Mouse (Mus musculus) left cerebral cortex, postnatal 14 days (tissue): ENCODE data around the gene Pou3f1. TPM values are rescaled to one million over a fixed set of nuclear protein-coding genes. Genes with fewer than 3 reads are reported as not detected.

ENCODE experiments used
- DNase-seq, 2 experiments: peaks; one replicate each; pipeline ENCODE4 v3.0.0; 2021 to 2022; ENCODE audit warnings: low spot score in 2 of 2, mixed read lengths in 1 of 2
- intact Hi-C: fragments of 180-260 bp; cut with DNase I; formaldehyde crosslinking; loops from one replicate; pipeline ENCODE4 v1.15.1; 2025
- total RNA-seq, 2 experiments: library from RNA; stranded (reverse); gene quantifications; 2 replicates each; pipeline ENCODE4 v1.2.3; 2021

Gene Pou3f1
- total RNA-seq, 2 experiments from 2014 or later, result 29.9 to 30.1 TPM

DNA sequence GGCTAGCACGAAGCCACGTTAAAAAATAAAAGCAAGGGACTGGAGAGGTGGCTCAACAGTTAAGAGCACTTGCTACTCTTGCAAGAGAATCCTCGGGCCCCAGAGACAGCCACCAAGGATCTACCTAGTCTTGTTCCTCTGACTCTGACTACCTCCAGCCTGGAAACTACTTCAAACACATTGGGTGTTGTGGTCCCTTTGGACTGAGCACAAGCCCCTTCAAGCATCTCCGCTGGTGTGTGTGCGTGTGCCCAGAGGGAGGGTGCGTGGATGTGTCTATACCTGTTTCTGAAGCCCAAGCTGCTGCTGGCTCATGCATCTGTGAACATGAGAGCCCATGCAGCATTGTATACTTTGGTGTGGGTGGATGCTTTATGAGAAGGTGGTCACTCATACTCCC, 19.4 kb downstream of the Pou3f1 start:
- intact Hi-C loops, result loop anchor here (5.0 kb wide), 1 partner anchor 734 kb away; no protein-coding TSS in a partner anchor
- DNase-seq, result no peak

DNA sequence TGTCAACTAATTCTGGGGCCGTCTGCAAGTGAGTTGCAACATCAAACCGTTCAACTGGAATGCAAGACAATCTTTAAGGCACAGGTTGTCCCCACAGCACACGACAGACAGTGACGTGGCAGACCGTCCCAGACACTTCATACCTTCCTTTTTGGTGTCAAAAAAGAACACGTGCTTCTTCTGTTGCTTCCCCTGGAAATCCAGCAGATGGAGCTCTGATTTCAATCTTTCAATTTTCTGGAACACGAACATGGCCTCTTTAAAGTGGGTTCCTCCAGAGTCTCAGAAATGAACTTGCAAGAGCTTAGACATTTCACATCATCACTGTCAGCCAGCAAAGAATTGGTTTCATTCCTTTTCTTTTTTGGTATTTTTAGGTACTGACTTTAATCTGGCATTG, 25.7 kb downstream of the Pou3f1 start:
- intact Hi-C loops, result no loop called here
- peak in 1 of 2 experiments; percentile 58 for DNase-seq

DNA sequence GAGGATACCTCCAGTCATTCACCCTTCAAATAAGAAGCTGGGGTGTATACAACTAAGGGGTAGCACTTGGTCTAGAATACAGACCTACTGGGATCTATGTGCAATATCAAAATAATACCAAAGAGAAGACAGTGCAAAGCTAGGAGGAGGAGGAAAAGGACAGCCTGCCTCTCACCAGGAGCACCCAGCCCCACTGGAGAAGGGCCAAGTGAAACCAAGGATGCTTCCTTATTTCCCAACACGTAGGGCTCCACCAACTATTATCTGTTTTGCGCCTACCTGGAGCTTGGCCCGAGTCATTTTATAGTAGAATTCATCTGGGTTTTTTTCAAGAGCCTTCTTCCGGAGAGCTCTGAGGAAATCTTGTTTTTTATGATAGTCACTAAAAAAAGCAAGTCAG, 26.9 kb downstream of the Pou3f1 start:
- intact Hi-C loops, result no loop called here
- no peak for DNase-seq

GRCm38 (mm10) chr4:124685004-124685403, 28.4 kb downstream of the Pou3f1 start:
- intact Hi-C loops, result no loop called here
- DNase-seq, result no peak

DNA sequence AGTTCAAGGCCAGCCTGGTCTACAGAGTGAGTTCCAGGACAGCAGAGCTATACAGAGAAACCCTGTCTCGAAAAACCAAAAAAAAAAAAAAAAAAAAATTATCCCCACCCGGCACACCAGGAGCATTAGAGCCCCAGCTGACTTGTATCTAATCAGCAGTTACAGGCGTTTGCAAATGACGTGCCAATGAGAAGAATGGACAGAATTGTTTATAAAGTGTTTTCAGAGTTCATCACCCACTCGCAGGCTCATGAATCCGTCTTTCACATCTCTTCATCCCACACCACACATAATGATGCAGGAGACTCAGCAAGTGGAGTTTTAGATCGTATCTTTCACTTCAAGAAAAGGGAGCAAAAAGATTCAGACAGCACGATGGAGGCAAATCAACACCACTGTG, 28.8 kb downstream of the Pou3f1 start:
- intact Hi-C loops, result no loop called here
- no peak for DNase-seq

- no peak for DNase-seq
- intact Hi-C loops, result no loop called here
Measured at GRCm38 (mm10) chr4:124685897-124686402, 29.3 kb downstream of the Pou3f1 start.

GRCm38 (mm10) chr4:124691455-124691854, 34.8 kb downstream of the Pou3f1 start:
- no peak for DNase-seq
- intact Hi-C loops, result no loop called here

DNA sequence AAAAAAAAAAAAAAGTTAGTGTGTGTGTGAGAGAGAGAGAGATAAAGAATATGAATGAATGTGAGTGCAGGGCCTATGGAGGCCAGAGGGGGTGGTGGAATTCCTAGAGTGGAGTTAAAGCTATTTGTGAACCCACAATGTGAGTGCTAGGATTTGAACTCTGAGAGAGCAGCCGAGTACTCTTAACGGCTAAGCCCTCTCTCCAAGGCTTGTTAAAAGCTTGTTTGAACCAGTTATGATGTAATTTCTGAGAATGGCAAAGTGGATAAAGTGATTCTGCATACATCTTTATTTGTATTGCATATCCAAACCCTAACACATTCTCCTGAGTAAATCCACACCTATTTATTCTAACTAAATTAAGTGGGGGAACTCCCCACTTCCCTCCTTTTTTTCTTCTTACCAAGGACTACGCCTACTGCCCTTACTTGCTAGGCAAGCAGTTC, 35.8 kb downstream of the Pou3f1 start:
- DNase-seq, result no peak
- intact Hi-C loops, result no loop called here

DNA sequence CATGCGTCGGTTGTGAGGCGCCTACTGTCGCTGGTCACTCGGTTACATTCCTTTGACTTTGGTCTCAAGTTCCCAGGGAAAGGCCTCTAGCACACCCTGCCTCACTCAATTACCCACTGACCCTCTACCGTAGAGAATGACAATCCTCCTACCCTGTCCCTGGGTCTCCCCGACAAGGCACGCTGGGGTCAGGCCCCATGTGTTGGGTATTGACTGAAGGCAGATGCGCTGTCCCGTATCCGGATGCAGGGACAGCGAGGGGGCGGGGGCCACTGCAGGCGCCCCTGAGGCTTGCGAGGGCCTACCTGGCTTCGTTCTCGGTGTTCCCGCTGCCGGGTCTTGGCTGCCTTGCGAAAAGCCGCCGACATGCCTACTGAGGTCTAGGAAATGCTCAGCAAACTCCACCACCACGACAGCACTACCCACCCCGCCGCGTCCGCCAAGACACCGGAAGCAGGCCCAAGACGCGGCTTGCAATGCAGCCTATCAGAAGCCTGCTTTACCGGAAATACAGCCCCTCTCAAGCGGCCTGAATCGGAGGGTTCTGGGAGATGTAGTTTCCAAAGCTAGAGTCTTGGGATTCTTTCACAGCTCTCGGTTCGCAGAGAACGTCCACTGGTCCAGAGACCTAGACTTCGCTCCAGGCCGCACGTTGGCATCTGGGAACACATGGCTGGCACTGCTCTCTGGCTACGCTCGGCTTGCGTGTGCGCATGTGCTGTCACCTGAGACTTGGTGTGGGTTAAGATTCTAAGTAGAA, 36.7 kb downstream of the Pou3f1 start, which contains the start of gene Utp11:
Utp11 (minus strand) TSS at position 466 of the 760 bp plus-strand sequence.
- intact Hi-C loops, result no loop called here
- peak; percentile 86 to 91 for DNase-seq

GRCm38 (mm10) chr4:124694572-124694971, 38.0 kb downstream of the Pou3f1 start:
- no peak for DNase-seq
- intact Hi-C loops, result no loop called here

DNA sequence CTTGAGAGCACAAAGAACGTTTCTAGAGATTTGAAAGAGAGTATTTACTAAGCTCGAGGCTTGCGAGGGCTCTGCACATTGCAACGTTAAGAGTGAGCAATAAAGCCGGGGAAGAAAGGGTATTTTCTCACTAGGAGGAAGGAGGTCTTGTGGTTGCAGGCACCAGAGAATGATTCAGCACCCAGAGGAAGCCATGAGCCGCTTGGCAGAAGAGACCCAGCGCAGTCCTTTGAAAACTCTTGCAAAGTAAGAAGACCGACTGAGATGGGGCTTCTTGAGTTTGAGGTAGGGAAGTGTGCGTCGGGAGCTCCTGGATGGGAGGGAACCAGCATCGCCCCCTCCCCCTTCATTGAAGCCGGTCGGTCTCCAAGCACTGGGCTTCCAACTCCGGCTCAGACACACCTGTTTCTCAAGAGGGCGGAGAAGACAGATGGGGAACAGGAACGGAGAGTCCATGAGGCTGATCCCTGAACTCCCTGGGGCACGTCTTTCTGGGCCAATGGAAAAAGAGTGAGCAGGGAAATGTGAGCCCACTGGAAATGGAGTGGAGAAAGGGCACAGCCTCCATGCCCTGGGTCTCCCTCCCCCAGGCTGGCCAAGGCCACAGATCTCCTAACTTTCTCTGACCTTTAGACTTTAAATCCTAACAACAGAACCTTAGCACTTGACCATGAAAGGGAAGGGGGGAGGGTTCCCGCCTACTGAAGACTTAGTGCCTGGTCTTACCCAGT, 39.3 kb downstream of the Pou3f1 start:
- intact Hi-C loops, result no loop called here
- DNase-seq, result no peak

DNA sequence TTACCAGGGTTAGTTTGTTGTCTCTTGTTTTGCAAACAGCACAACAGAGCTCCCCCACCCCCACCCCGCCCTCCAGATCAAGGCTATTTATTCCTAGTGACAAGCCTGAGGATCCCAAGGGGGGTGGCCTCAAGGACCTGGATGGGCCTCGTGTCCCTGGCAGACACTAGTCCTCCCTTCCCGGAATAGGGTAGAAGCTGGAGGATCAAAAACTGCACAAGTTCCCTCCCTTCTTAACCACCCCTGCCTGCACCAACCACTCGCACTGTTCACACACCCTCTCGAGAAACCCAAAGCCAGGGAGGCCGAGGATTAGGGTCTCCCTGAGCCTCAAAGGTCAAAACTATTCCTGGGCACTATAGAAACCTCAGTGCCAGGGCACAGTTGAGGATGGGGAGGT, 43.2 kb downstream of the Pou3f1 start:
- intact Hi-C loops, result no loop called here
- DNase-seq, result no peak

- intact Hi-C loops, result no loop called here
- DNase-seq, result no peak
Measured at GRCm38 (mm10) chr4:124700248-124700971, 43.8 kb downstream of the Pou3f1 start, which contains the start of gene Fhl3. Gene Fhl3 (plus strand): TSS chr4:124700701.

DNA sequence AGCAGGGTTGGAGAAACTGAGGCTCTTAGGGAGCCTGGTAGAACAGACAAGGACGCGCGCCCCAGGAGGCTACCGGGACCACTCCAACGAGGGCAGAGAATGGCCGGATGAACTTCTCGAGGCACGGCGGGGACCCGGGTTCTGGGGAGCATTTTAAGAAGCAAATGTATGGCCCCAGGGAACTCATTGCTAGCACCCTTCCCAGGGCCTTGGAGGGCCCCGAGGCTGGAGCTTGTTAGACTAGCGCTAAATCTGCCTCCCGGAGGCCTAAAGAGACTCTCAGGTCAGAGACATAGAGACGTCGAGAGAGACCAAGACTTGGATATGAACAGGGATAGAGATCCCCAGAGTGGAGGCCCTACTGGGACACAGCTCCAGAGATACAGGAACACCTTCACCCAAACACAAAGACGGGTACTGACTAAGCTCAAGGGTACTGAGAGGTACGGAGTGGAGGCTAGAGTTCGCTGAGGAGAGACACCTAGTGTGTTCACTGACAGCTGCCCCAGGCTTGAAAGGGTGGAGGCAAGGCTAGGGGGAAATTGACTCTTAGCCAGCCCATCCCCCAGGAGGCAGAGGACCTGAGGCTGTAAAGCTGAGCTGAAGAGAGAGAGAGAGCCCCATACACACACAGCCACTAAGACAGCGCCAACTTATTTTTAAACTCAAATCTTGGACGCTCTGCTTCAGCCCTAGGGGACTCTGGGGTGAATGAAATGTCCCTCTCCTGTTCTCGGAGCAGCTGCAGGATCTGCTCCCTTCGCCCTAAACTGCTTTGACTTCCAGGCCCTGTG, 44.6 kb downstream of the Pou3f1 start:
- DNase-seq, result no peak
- intact Hi-C loops, result no loop called here

DNA sequence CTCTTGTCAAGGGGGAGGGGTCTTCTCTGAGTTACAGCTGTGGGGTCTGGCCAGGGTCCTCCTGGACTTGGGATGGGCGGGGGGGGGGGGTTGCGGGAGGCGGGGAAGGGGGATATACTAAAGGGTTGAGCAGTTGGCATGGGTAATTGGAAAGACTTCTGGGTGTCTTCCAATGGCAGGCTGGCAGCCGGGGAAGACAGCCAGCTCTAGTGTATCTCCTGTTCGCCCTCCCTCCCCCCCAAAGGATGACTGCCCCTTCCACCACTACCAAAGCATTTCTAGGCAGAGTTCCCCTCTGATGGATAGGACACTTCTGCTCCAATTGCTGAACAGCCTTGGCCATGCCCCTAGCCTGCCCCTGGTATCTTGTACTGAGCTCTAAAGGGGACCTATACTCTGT, 45.3 kb downstream of the Pou3f1 start:
- intact Hi-C loops, result no loop called here
- DNase-seq, result no peak

DNA sequence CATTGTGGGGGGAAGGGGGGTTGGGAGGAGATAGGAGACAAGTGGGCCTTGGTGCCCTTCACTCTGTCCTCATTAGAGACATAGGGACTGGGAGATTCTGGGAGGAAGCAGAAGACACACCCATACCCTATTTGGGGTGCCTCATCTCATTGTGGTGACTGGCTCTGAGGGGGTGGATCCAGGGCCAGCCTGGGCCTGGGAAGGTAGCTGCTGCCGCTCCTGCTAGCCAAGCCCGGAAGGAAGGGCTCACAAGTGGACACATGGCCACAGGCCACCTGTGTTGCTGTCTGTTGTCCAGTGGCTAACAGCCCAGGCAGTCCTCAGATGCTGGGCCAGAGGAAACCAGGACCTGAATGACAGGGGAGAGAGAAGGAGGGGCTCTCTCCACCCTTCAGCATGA, 46.8 kb downstream of the Pou3f1 start:
- no peak for DNase-seq
- intact Hi-C loops, result no loop called here

DNA sequence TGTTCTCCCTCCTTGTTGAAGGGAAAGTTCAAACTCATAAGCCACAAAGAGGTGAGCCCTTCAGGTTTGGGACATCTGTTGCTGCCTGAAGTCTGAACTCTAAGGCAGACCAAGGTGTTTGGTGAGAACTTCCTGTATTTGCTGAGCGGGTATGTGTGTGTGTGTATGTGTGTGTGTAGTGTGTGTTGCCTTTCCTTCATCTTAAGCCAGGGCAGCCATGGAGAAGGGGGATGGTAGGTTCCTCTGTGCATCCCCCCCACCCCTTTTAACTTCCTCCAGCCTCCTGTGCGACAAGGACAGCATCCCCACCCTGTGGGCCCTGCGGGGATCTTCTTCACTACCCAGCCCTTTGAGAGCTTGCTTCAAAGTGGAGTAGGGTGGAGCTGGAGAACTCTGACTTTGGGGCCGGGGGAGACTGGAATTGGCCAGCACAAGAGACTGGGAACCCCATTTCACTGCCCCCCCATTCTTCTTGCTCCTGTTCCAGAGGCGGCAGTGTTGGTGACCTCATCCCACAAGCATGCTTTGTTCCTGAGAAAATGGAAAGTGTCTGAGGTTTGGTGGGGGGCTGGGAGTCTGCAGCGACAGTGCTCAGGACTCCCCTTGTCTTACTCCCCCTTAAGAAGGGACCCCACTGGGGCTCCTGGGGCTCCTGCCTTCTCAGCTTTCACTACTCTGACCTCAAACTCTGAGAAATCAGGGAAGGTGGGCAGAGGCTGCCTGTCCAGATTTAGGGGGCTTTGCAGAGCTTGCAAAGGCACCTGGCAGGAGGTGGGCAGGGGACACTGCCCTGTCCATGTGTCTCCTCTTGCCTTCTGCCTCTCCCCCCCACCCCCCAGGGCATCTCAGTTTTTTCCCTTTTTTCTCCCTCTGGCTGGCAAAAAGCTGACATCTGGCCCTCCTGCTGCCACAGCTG, 47.5 kb downstream of the Pou3f1 start:
- intact Hi-C loops, result no loop called here
- DNase-seq, result no peak

DNA sequence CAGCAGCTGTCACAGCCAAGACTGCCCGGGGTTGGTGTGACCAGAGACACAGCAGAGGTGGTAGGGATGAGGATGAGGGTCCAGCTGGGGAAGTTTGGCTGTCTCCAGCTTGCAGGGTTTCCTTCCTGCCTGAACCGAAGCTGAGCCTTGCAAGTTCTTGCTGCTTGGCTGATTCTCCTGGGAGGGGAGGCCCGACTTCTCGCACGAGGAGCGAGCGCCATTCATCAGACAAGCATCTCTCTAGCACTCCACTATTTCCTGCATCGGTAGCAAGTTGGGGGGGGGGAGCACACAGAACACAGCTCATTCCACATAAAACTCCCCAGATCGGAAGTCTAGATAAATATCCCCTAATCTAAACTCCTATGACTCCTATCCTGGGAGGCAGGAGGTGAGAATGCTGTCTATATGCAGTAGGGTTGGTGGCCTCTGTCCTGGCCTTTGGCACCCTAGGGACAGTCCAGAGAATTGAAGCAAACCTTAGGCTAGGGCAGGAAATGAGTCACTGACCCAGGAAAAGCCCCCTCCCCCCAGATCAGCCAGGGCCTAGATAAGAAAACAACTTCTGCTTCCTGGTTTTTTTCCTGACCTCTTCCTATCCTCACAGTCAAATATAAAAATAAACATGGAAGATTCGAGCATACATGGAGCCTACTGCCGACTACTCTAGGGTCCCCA, 48.3 kb downstream of the Pou3f1 start:
- DNase-seq, result no peak
- intact Hi-C loops, result no loop called here
